Mouse (Mus musculus): ENCODE results near the gene Etv4. TPM values are rescaled to one million over a fixed set of nuclear protein-coding genes. Genes with fewer than 3 reads are reported as not detected.

Etv4 gene
- 7.6 and 10.4 TPM in 2 replicates for polyA plus RNA-seq (2014; fragmentation: Nextera tagmentation; extraction: Ambion mirVana)

- Histone ChIP-seq H3K9ac (ENCODE audit: low read length) (peak within 1 kb of the TSS; percentile 60), H3K27me3 (ENCODE audit: control insufficient read depth, insufficient read depth, low read length) (peaks cover 57% of the 10 kb centered on the region), H3K9me3 (ENCODE audit: control insufficient read depth, low read length) (no peaks in the 10 kb centered on the region), H3K4me1 (replicated peaks; ENCODE audit: control insufficient read depth, insufficient read depth, low read length) (peaks cover 6% of the 10 kb centered on the region; the same call in 1 of the 2 replicates), H3K4me2 (ENCODE audit: low read depth, low read length, severe bottlenecking) (peak within 1 kb of the TSS; percentile 93), H3K36me3 (ENCODE audit: control insufficient read depth, insufficient read depth, low read length) (no peaks in the 10 kb centered on the region), H3K27ac (ENCODE audit: low read depth, low read length) (peak within 1 kb of the TSS; percentile 41; the same call in 1 of the 2 replicates), H3K4me3 (ENCODE audit: low read depth, low read length) (peak within 1 kb of the TSS; percentile 47)
- peak; percentile 94 for ATAC-seq (replicated peaks; ENCODE audit: low FRiP score)
- peak; percentile 97 for DNase-seq (ENCODE audit: low spot score)
- WGBS = under 1% methylated on average over 35 of the region's 35 CpGs
Measured at GRCm38 (mm10) chr11:101785143-101785851, at the start of gene Etv4. Gene Etv4, minus strand, starts transcription at chr11:101785371.

GRCm38 (mm10) chr11:101832001-101832400 lies 46.8 kb upstream of the Etv4 start:
- ATAC-seq (replicated peaks; ENCODE audit: low FRiP score) (no peak), DNase-seq (ENCODE audit: low spot score) (no peak)
- Histone ChIP-seq H3K4me1 (replicated peaks; ENCODE audit: control insufficient read depth, insufficient read depth, low read length) (no peaks in the 10 kb centered on the region), H3K27ac (ENCODE audit: low read depth, low read length) (no peak overlapping the region), H3K4me3 (ENCODE audit: low read depth, low read length) (no peak overlapping the region), H3K4me2 (ENCODE audit: low read depth, low read length, severe bottlenecking) (no peak overlapping the region), H3K27me3 (ENCODE audit: control insufficient read depth, insufficient read depth, low read length) (no peaks in the 10 kb centered on the region), H3K9ac (ENCODE audit: low read length) (no peak overlapping the region), H3K36me3 (ENCODE audit: control insufficient read depth, insufficient read depth, low read length) (no peaks in the 10 kb centered on the region), H3K9me3 (ENCODE audit: control insufficient read depth, low read length) (no peaks in the 10 kb centered on the region)
- 78% methylated on average over 7 of the region's 7 CpGs for WGBS

- ATAC-seq (replicated peaks; ENCODE audit: low FRiP score) = no peak
- Histone ChIP-seq H3K4me1 (replicated peaks; ENCODE audit: control insufficient read depth, insufficient read depth, low read length) (no peaks in the 10 kb centered on the region), H3K4me3 (ENCODE audit: low read depth, low read length) (no peak overlapping the region), H3K4me2 (ENCODE audit: low read depth, low read length, severe bottlenecking) (no peak overlapping the region), H3K27me3 (ENCODE audit: control insufficient read depth, insufficient read depth, low read length) (no peaks in the 10 kb centered on the region), H3K27ac (ENCODE audit: low read depth, low read length) (no peak overlapping the region), H3K9ac (ENCODE audit: low read length) (no peak overlapping the region), H3K36me3 (ENCODE audit: control insufficient read depth, insufficient read depth, low read length) (no peaks in the 10 kb centered on the region), H3K9me3 (ENCODE audit: control insufficient read depth, low read length) (no peaks in the 10 kb centered on the region)
- 71% methylated on average over 8 of the region's 8 CpGs for WGBS
- no peak for DNase-seq (ENCODE audit: low spot score)
Measured at GRCm38 (mm10) chr11:101830616-101831015, 45.4 kb upstream of the Etv4 start.

GRCm38 (mm10) chr11:101830112-101830511 lies 44.9 kb upstream of the Etv4 start:
- H3K9ac ChIP-seq (ENCODE audit: low read length) = no peak overlapping the region
- H3K9me3 ChIP-seq (ENCODE audit: control insufficient read depth, low read length) = no peaks in the 10 kb centered on the region
- no peak overlapping the region for H3K4me3 ChIP-seq (ENCODE audit: low read depth, low read length)
- H3K27me3 ChIP-seq (ENCODE audit: control insufficient read depth, insufficient read depth, low read length) = no peaks in the 10 kb centered on the region
- WGBS = 37% methylated on average over 10 of the region's 10 CpGs
- no peaks in the 10 kb centered on the region for H3K36me3 ChIP-seq (ENCODE audit: control insufficient read depth, insufficient read depth, low read length)
- no peak for ATAC-seq (replicated peaks; ENCODE audit: low FRiP score)
- H3K4me2 ChIP-seq (ENCODE audit: low read depth, low read length, severe bottlenecking) = no peak overlapping the region
- peak; percentile 70 for DNase-seq (ENCODE audit: low spot score)
- no peak overlapping the region for H3K27ac ChIP-seq (ENCODE audit: low read depth, low read length)
- H3K4me1 ChIP-seq (replicated peaks; ENCODE audit: control insufficient read depth, insufficient read depth, low read length) = no peaks in the 10 kb centered on the region

GRCm38 (mm10) chr11:101828718-101829117 lies 43.5 kb upstream of the Etv4 start:
- no peak overlapping the region for H3K27ac ChIP-seq (ENCODE audit: low read depth, low read length)
- WGBS = 88% methylated on average over 4 of the region's 4 CpGs

GRCm38 (mm10) chr11:101823210-101823609 lies 38.0 kb upstream of the Etv4 start:
- Histone ChIP-seq H3K27me3 (ENCODE audit: control insufficient read depth, insufficient read depth, low read length) (no peaks in the 10 kb centered on the region), H3K9ac (ENCODE audit: low read length) (no peak overlapping the region)

More at GRCm38 (mm10) chr11:101828718-101829117, 43.5 kb upstream of the Etv4 start:
- ATAC-seq (replicated peaks; ENCODE audit: low FRiP score) (no peak), DNase-seq (ENCODE audit: low spot score) (no peak)
- Histone ChIP-seq H3K4me3 (ENCODE audit: low read depth, low read length) (no peak overlapping the region), H3K9ac (ENCODE audit: low read length) (no peak overlapping the region), H3K4me2 (ENCODE audit: low read depth, low read length, severe bottlenecking) (no peak overlapping the region), H3K4me1 (replicated peaks; ENCODE audit: control insufficient read depth, insufficient read depth, low read length) (no peaks in the 10 kb centered on the region), H3K9me3 (ENCODE audit: control insufficient read depth, low read length) (no peaks in the 10 kb centered on the region), H3K36me3 (ENCODE audit: control insufficient read depth, insufficient read depth, low read length) (no peaks in the 10 kb centered on the region), H3K27me3 (ENCODE audit: control insufficient read depth, insufficient read depth, low read length) (no peaks in the 10 kb centered on the region)

GRCm38 (mm10) chr11:101820899-101821298 lies 35.7 kb upstream of the Etv4 start:
- H3K9ac ChIP-seq (ENCODE audit: low read length) = no peak overlapping the region
- H3K4me2 ChIP-seq (ENCODE audit: low read depth, low read length, severe bottlenecking) = no peak overlapping the region
- no peaks in the 10 kb centered on the region for H3K36me3 ChIP-seq (ENCODE audit: control insufficient read depth, insufficient read depth, low read length)
- H3K9me3 ChIP-seq (ENCODE audit: control insufficient read depth, low read length) = peaks cover 3% of the 10 kb centered on the region; the same call in 1 of the 2 replicates
- H3K27ac ChIP-seq (ENCODE audit: low read depth, low read length) = no peak overlapping the region
- no peak for ATAC-seq (replicated peaks; ENCODE audit: low FRiP score)
- H3K27me3 ChIP-seq (ENCODE audit: control insufficient read depth, insufficient read depth, low read length) = no peaks in the 10 kb centered on the region
- no peak overlapping the region for H3K4me3 ChIP-seq (ENCODE audit: low read depth, low read length)
- no peaks in the 10 kb centered on the region for H3K4me1 ChIP-seq (replicated peaks; ENCODE audit: control insufficient read depth, insufficient read depth, low read length)
- WGBS = 58% methylated on average over 10 of the region's 11 CpGs
- no peak for DNase-seq (ENCODE audit: low spot score)

More at GRCm38 (mm10) chr11:101823210-101823609, 38.0 kb upstream of the Etv4 start:
- H3K4me3 ChIP-seq (ENCODE audit: low read depth, low read length) = no peak overlapping the region
- H3K4me2 ChIP-seq (ENCODE audit: low read depth, low read length, severe bottlenecking) = no peak overlapping the region
- DNase-seq (ENCODE audit: low spot score) (no peak), ATAC-seq (replicated peaks; ENCODE audit: low FRiP score) (no peak)
- WGBS = 82% methylated on average over 3 of the region's 3 CpGs
- H3K36me3 ChIP-seq (ENCODE audit: control insufficient read depth, insufficient read depth, low read length) = no peaks in the 10 kb centered on the region
- no peaks in the 10 kb centered on the region for H3K4me1 ChIP-seq (replicated peaks; ENCODE audit: control insufficient read depth, insufficient read depth, low read length)
- no peak overlapping the region for H3K27ac ChIP-seq (ENCODE audit: low read depth, low read length)
- peaks cover 3% of the 10 kb centered on the region; the same call in 1 of the 2 replicates for H3K9me3 ChIP-seq (ENCODE audit: control insufficient read depth, low read length)

- no peak overlapping the region for H3K9ac ChIP-seq (ENCODE audit: low read length)
Measured at GRCm38 (mm10) chr11:101819853-101820252, 34.7 kb upstream of the Etv4 start.

More at GRCm38 (mm10) chr11:101819853-101820252, 34.7 kb upstream of the Etv4 start:
- H3K4me2 ChIP-seq (ENCODE audit: low read depth, low read length, severe bottlenecking) = no peak overlapping the region
- no peaks in the 10 kb centered on the region for H3K4me1 ChIP-seq (replicated peaks; ENCODE audit: control insufficient read depth, insufficient read depth, low read length)
- no peaks in the 10 kb centered on the region for H3K27me3 ChIP-seq (ENCODE audit: control insufficient read depth, insufficient read depth, low read length)
- H3K27ac ChIP-seq (ENCODE audit: low read depth, low read length) = no peak overlapping the region
- no peak for ATAC-seq (replicated peaks; ENCODE audit: low FRiP score)
- no peak overlapping the region for H3K4me3 ChIP-seq (ENCODE audit: low read depth, low read length)
- no peaks in the 10 kb centered on the region for H3K36me3 ChIP-seq (ENCODE audit: control insufficient read depth, insufficient read depth, low read length)
- H3K9me3 ChIP-seq (ENCODE audit: control insufficient read depth, low read length) = peaks cover 3% of the 10 kb centered on the region; the same call in 1 of the 2 replicates
- no peak for DNase-seq (ENCODE audit: low spot score)
